In the genomic region with DNA sequence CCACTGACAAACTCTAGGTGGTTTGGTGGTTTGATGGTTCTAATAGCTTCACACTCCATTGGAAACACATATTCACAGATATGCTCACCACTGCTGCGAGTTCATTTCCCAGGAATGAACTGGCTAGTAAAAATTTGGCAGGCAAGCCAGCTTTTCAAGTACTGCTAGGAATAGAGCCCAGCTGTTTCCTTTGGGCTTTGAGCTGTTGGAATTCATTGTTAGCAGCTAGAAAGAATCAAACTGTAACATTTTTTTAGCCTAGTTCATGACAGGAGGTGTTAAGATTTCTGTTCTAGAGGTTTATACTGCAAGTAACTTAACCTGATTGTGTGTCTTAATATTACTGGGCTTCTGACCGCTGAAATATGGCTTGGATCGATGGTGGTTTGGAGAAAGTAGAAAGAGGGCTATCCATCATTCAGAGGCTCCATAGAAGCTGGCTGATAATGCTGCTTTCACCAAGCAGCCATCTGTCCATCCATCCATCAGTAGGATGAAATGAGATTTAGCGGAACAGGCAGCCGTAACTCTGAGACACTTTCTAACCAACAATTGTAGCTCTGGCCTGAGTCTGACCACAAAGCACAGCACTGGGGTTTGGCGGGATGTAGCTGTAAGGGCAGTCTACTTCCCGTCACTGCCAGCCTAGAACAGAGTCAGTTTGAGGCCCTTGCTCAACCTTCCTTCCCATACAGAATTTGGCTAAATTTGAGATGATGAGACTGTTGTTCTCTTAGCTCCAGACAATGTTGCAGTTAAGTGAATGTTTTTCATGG, we compare ENCODE assay signal across 12 mouse cellular contexts. TPM values are rescaled to one million over a fixed set of nuclear protein-coding genes. Genes with fewer than 3 reads are reported as not detected.
DNase-seq lines count a peak whose midpoint lies in the region; ATAC-seq and TF ChIP-seq lines count a peak whose summit lies in the region.
"Had no signal": no experiment of that assay in that cellular context is flagged by ENCODE, and none has a peak within 500 bp of the region (broad histone marks: within the 10 kb centered on the region; RNA-seq: fewer than 3 reads in every experiment).

No protein-coding gene starts in this region.

- peak; percentile 57 for DNase-seq in brain, adult 2 months (ENCODE audit: low read depth, low spot score)
- peak; percentile 68 for DNase-seq in lung, postnatal 36 days
- DNase-seq in cerebellum, adult 9-11 months = no peak
- no peak for DNase-seq in spleen, postnatal 4 days (ENCODE audit: low spot score in 2 of 2)
- DNase-seq: thymus, postnatal 14 days had no signal

- peaks cover 9% of the 10 kb centered on the region; the same call in 1 of the 2 replicates for H3K4me1 ChIP-seq in hindbrain, embryonic 15.5 days (replicated peaks)
- H3K4me1 ChIP-seq in hindbrain, embryonic 12.5 days = peaks cover 6% of the 10 kb centered on the region; the same call in 1 of the 2 replicates
- peaks cover 7% of the 10 kb centered on the region; the same call in 1 of the 2 replicates for H3K4me1 ChIP-seq in intestine, postnatal 0 days (replicated peaks; ENCODE audit: control insufficient read depth, insufficient read depth, low read length)

- H3K27ac ChIP-seq in hindbrain, embryonic 15.5 days (replicated peaks) = peak overlapping the region; percentile 0; the same call in 1 of the 2 replicates
- no peak overlapping the region for H3K27ac ChIP-seq in hindbrain, embryonic 12.5 days
- no peak overlapping the region for H3K27ac ChIP-seq in intestine, postnatal 0 days (ENCODE audit: low read depth, low read length)
- H3K27ac ChIP-seq: hindbrain, embryonic 14.5 days; macrophage had no signal

- H3K4me3 ChIP-seq in hindbrain, embryonic 15.5 days = no peak overlapping the region
- no peak overlapping the region for H3K4me3 ChIP-seq in hindbrain, embryonic 12.5 days
- H3K4me3 ChIP-seq in intestine, postnatal 0 days (ENCODE audit: low read depth, low read length) = no peak overlapping the region

- no peak for ATAC-seq in hindbrain, embryonic 15.5 days (ENCODE audit: low FRiP score, low read depth)
- no peak for ATAC-seq in hindbrain, embryonic 12.5 days (ENCODE audit: low FRiP score)
- ATAC-seq in granulocyte monocyte progenitor cell, adult 5-6 weeks (replicated peaks; ENCODE audit: poor library complexity, severe bottlenecking) = peak; percentile 92
- no peak for ATAC-seq in intestine, postnatal 0 days

- no peak overlapping the region for H3K4me2 ChIP-seq in hindbrain, embryonic 15.5 days
- no peak overlapping the region for H3K4me2 ChIP-seq in hindbrain, embryonic 12.5 days (replicated peaks)
- H3K4me2 ChIP-seq in intestine, postnatal 0 days (replicated peaks; ENCODE audit: low read depth) = no peak overlapping the region
- H3K4me2 ChIP-seq: hindbrain, embryonic 14.5 days had no signal

- no peak overlapping the region for H3K9ac ChIP-seq in hindbrain, embryonic 15.5 days
- H3K9ac ChIP-seq in hindbrain, embryonic 12.5 days = no peak overlapping the region
- no peak overlapping the region for H3K9ac ChIP-seq in intestine, postnatal 0 days (ENCODE audit: low read depth, low read length)
- H3K9ac ChIP-seq: hindbrain, embryonic 14.5 days had no signal

- H3K27me3 ChIP-seq in hindbrain, embryonic 15.5 days = no peaks in the 10 kb centered on the region
- H3K27me3 ChIP-seq in hindbrain, embryonic 12.5 days = no peaks in the 10 kb centered on the region
- H3K27me3 ChIP-seq in intestine, postnatal 0 days (replicated peaks; ENCODE audit: control insufficient read depth, insufficient read depth, low read length) = no peaks in the 10 kb centered on the region

- H3K9me3 ChIP-seq in hindbrain, embryonic 15.5 days = no peaks in the 10 kb centered on the region
- H3K9me3 ChIP-seq in hindbrain, embryonic 12.5 days (replicated peaks) = no peaks in the 10 kb centered on the region
- H3K9me3 ChIP-seq in intestine, postnatal 0 days (ENCODE audit: control insufficient read depth) = no peaks in the 10 kb centered on the region
- H3K9me3 ChIP-seq: G1E had no signal

- no peak for TF ChIP-seq CTCF in intestine, postnatal 0 days (IDR thresholded peaks at IDR 0.05; ENCODE audit: low read depth)

- no peaks in the 10 kb centered on the region for H3K36me3 ChIP-seq in hindbrain, embryonic 15.5 days
- H3K36me3 ChIP-seq in hindbrain, embryonic 12.5 days = no peaks in the 10 kb centered on the region
- no peaks in the 10 kb centered on the region for H3K36me3 ChIP-seq in intestine, postnatal 0 days (ENCODE audit: control insufficient read depth, insufficient read depth)

- 53% methylated on average over 7 of the region's 7 CpGs for WGBS in hindbrain, embryonic 15.5 days
- 62% methylated on average over 7 of the region's 7 CpGs for WGBS in hindbrain, embryonic 12.5 days
- WGBS in intestine, postnatal 0 days = 73% methylated on average over 7 of the region's 7 CpGs

RNA-seq across cellular contexts. Expression of a gene that starts 21.0 kb away (rescaled TPM):
- 10.9 and 13.0 TPM in 2 replicates for polyA plus RNA-seq in hindbrain, embryonic 15.5 days (2015; fragmentation: Nextera tagmentation; extraction: Ambion mirVana)
- polyA plus RNA-seq in hindbrain, embryonic 12.5 days (2016; fragmentation: Nextera tagmentation; extraction: Ambion mirVana) = 19.9 and 23.3 TPM in 2 replicates
- total RNA-seq in granulocyte monocyte progenitor cell, adult 5-6 weeks (2014; fragmentation: Nextera tagmentation) = 10.3 and 28.0 TPM in 2 replicates
- 26.1 and 34.8 TPM in 2 replicates for total RNA-seq in granulocyte monocyte progenitor cell, adult 5-6 weeks (2017)
- 12.4 and 13.7 TPM in 2 replicates for polyA plus RNA-seq in intestine, postnatal 0 days (2015; fragmentation: Nextera tagmentation; extraction: Ambion mirVana)

Comparison
In these comparisons a context has a peak if more than half of its experiments do, and no peak if none do; other contexts are left out.
1. DNase-seq: peak in brain, adult 2 months (single experiment) and lung, postnatal 36 days (single experiment); none in cerebellum, adult 9-11 months (single experiment) and spleen, postnatal 4 days (0 of 2).